Mouse (Mus musculus): ENCODE data around the gene Lactb.

The Lactb gene

GRCm38 (mm10) chr9:66975239-66975645 lies at the start of gene Lactb:
Gene Lactb (minus strand): TSS chr9:66975484.
- DNase-seq, result peak; percentile 96

GRCm38 (mm10) chr9:67023371-67023770 lies 48.1 kb upstream of the Lactb start:
- no peak for DNase-seq

GRCm38 (mm10) chr9:67020063-67020462 lies 44.8 kb upstream of the Lactb start:
- no peak for DNase-seq

GRCm38 (mm10) chr9:67013501-67013900 lies 38.2 kb upstream of the Lactb start:
- DNase-seq, result no peak

GRCm38 (mm10) chr9:67012470-67012869 lies 37.2 kb upstream of the Lactb start:
- DNase-seq, result no peak

- DNase-seq, result no peak
Measured at GRCm38 (mm10) chr9:67011483-67011882, 36.2 kb upstream of the Lactb start.

- DNase-seq, result no peak
Measured at GRCm38 (mm10) chr9:67008781-67009180, 33.5 kb upstream of the Lactb start.

- DNase-seq, result no peak
Measured at GRCm38 (mm10) chr9:67006376-67006775, 31.1 kb upstream of the Lactb start.

GRCm38 (mm10) chr9:67005161-67005742 lies 30.0 kb upstream of the Lactb start:
- no peak for DNase-seq

- DNase-seq, result no peak
Measured at GRCm38 (mm10) chr9:67003656-67004055, 28.4 kb upstream of the Lactb start.

GRCm38 (mm10) chr9:67003156-67003555 lies 27.9 kb upstream of the Lactb start:
- no peak for DNase-seq

- no peak for DNase-seq
Measured at GRCm38 (mm10) chr9:67001506-67001905, 26.2 kb upstream of the Lactb start.

- DNase-seq, result peak; percentile 77
Measured at GRCm38 (mm10) chr9:67001050-67001449, 25.8 kb upstream of the Lactb start.

GRCm38 (mm10) chr9:66999698-67000097 lies 24.4 kb upstream of the Lactb start:
- no peak for DNase-seq

- no peak for DNase-seq
Measured at GRCm38 (mm10) chr9:66991750-66992410, 16.6 kb upstream of the Lactb start.

GRCm38 (mm10) chr9:66991021-66991749 lies 15.9 kb upstream of the Lactb start:
- no peak for DNase-seq

GRCm38 (mm10) chr9:66990046-66990445 lies 14.8 kb upstream of the Lactb start:
- no peak for DNase-seq

GRCm38 (mm10) chr9:66989581-66989980 lies 14.3 kb upstream of the Lactb start:
- no peak for DNase-seq

GRCm38 (mm10) chr9:66988888-66989414 lies 13.7 kb upstream of the Lactb start:
- DNase-seq, result no peak

- DNase-seq, result no peak
Measured at GRCm38 (mm10) chr9:66988198-66988887, 13.1 kb upstream of the Lactb start.

GRCm38 (mm10) chr9:66985377-66985776 lies 10.1 kb upstream of the Lactb start:
- no peak for DNase-seq

GRCm38 (mm10) chr9:66982085-66982484 lies 6.8 kb upstream of the Lactb start:
- DNase-seq, result no peak

- DNase-seq, result peak; percentile 81
Measured at GRCm38 (mm10) chr9:66980458-66980857, 5.2 kb upstream of the Lactb start.
